Mouse (Mus musculus) cerebellum, adult 9-11 months (tissue): Measurements from ENCODE around the gene Zfp119b.
A peak's percentile ranks its signal among the peaks of the same experiment; 100 is the strongest.
"Not testable (repeated sequence)": the region's sequence is repeated elsewhere in the genome, so short reads cannot be mapped to it uniquely, and the experiment has no call there.

Experiments used
- DNase-seq: peaks from one replicate; pipeline ENCODE4 v3.0.0; 2022

Zfp119b gene

GRCm38 (mm10) chr17:55957726-55958583, 8.7 kb upstream of the Zfp119b start:
- DNase-seq, result peak; percentile 65

GRCm38 (mm10) chr17:55957168-55957567, 7.9 kb upstream of the Zfp119b start:
- peak; percentile 81 for DNase-seq

- DNase-seq, result no peak
Measured at GRCm38 (mm10) chr17:55956591-55956990, 7.3 kb upstream of the Zfp119b start.

- peak; percentile 92 for DNase-seq
Measured at GRCm38 (mm10) chr17:55956129-55956528, 6.8 kb upstream of the Zfp119b start.

- peak; percentile 36 for DNase-seq
Measured at GRCm38 (mm10) chr17:55954229-55954628, 4.9 kb upstream of the Zfp119b start.

GRCm38 (mm10) chr17:55953751-55954150, 4.5 kb upstream of the Zfp119b start:
- DNase-seq, result no peak

- peak; percentile 17 for DNase-seq
Measured at GRCm38 (mm10) chr17:55952447-55953027, 3.2 kb upstream of the Zfp119b start, which contains the start of gene Ebi3. Ebi3 (plus strand) TSS chr17:55952640.

- DNase-seq, result peak; percentile 13
Measured at GRCm38 (mm10) chr17:55952041-55952440, 2.7 kb upstream of the Zfp119b start.

GRCm38 (mm10) chr17:55950601-55951000, 1.3 kb upstream of the Zfp119b start:
- peak; percentile 14 for DNase-seq

GRCm38 (mm10) chr17:55948647-55949046, 653 bp downstream of the Zfp119b start:
- DNase-seq, result no peak

GRCm38 (mm10) chr17:55945696-55946095, 3.6 kb downstream of the Zfp119b start:
- peak; percentile 56 for DNase-seq

GRCm38 (mm10) chr17:55944866-55945682, 4.2 kb downstream of the Zfp119b start:
- peak; percentile 97 for DNase-seq

- DNase-seq, result not testable (repeated sequence)
Measured at GRCm38 (mm10) chr17:55944387-55944865, 4.9 kb downstream of the Zfp119b start.

- peak; percentile 36 for DNase-seq
Measured at GRCm38 (mm10) chr17:55933191-55933590, 16.1 kb downstream of the Zfp119b start.

- no peak for DNase-seq
Measured at GRCm38 (mm10) chr17:55932635-55933034, 16.7 kb downstream of the Zfp119b start.

GRCm38 (mm10) chr17:55931553-55932502, 17.5 kb downstream of the Zfp119b start:
- DNase-seq, result peak; percentile 84

GRCm38 (mm10) chr17:55906669-55907068, 42.6 kb downstream of the Zfp119b start:
- no peak for DNase-seq

- DNase-seq, result no peak
Measured at GRCm38 (mm10) chr17:55904131-55904530, 45.2 kb downstream of the Zfp119b start.

- DNase-seq, result no peak
Measured at GRCm38 (mm10) chr17:55903687-55904086, 45.6 kb downstream of the Zfp119b start.

GRCm38 (mm10) chr17:55903087-55903486, 46.2 kb downstream of the Zfp119b start:
- DNase-seq, result no peak

- not testable (repeated sequence) for DNase-seq
Measured at GRCm38 (mm10) chr17:55892406-55892955, 56.8 kb downstream of the Zfp119b start.
